Mouse (Mus musculus) kidney, embryonic 14.5 days (tissue): ENCODE results near the gene 9230112D13Rik. TPM values are rescaled to one million over a fixed set of nuclear protein-coding genes. Genes with fewer than 3 reads are reported as not detected.

ENCODE experiments used
- ATAC-seq: fragments of 200-750 bp; cut with Nextera tagmentation; 2 replicates; pipeline ENCODE4 v1.8.0; 2017; ENCODE audit warnings: moderate number of reproducible peaks, mild to moderate bottlenecking, moderate TSS enrichment, moderate library complexity; ENCODE audit not compliant: low FRiP score, low TSS enrichment
- H3K27ac ChIP-seq: fragments of 300-500 bp; sonication (generic); 2 replicates; pipeline ENCODE4 v1.5.1; 2014; ENCODE audit warnings: low read depth, mild to moderate bottlenecking, low read length, moderate library complexity, mixed read lengths
- H3K27me3 ChIP-seq: fragments of 300-500 bp; sonication (generic); 2 replicates; pipeline ENCODE4 v1.6.1; 2014; ENCODE audit warnings: mild to moderate bottlenecking, low read length; ENCODE audit not compliant: control insufficient read depth, insufficient read depth
- H3K36me3 ChIP-seq: fragments of 300-500 bp; sonication (generic); 2 replicates; pipeline ENCODE4 v1.6.1; 2014; ENCODE audit warnings: low read length, mixed read lengths; ENCODE audit not compliant: control insufficient read depth, insufficient read depth
- H3K4me1 ChIP-seq: fragments of 300-500 bp; sonication (generic); 2 replicates; pipeline ENCODE4 v1.6.1; 2014; ENCODE audit warnings: low read length, mixed read lengths; ENCODE audit not compliant: control insufficient read depth, insufficient read depth
- H3K4me2 ChIP-seq: fragments of 300-500 bp; sonication (generic); replicated peaks from 2 replicates; pipeline ENCODE4 v1.6.1; 2014; ENCODE audit warnings: low read depth, mild to moderate bottlenecking, low read length
- H3K4me3 ChIP-seq: fragments of 300-500 bp; sonication (generic); 2 replicates; pipeline ENCODE4 v1.5.1; 2014; ENCODE audit warnings: mild to moderate bottlenecking, low read length
- H3K9ac ChIP-seq: fragments of 300-500 bp; sonication (generic); 2 replicates; pipeline ENCODE4 v1.6.1; 2014; ENCODE audit warnings: low read depth, mild to moderate bottlenecking, low read length, moderate library complexity
- H3K9me3 ChIP-seq: fragments of 300-500 bp; sonication (generic); 2 replicates; pipeline ENCODE4 v1.6.1; 2016; ENCODE audit warnings: low read length; ENCODE audit not compliant: control insufficient read depth
- WGBS: fragments of 180-500 bp; shearing (Covaris S2); extraction: QIAGEN DNeasy Blood & Tissue Kit; methylation state at CpG from one replicate; pipeline ENCODE4 v1.1.7; 2014; 5-methylcytosine and 5-hydroxymethylcytosine counted together
- polyA plus RNA-seq: library from polyadenylated mRNA; unstranded; fragments of >200 nt; fragmentation: Nextera tagmentation; extraction: Ambion mirVana; gene quantifications from 2 replicates; pipeline ENCODE4 v1.2.1, GENCODE M21; 2014

The 9230112D13Rik gene
- polyA plus RNA-seq, result not detected in 2 replicates

DNA sequence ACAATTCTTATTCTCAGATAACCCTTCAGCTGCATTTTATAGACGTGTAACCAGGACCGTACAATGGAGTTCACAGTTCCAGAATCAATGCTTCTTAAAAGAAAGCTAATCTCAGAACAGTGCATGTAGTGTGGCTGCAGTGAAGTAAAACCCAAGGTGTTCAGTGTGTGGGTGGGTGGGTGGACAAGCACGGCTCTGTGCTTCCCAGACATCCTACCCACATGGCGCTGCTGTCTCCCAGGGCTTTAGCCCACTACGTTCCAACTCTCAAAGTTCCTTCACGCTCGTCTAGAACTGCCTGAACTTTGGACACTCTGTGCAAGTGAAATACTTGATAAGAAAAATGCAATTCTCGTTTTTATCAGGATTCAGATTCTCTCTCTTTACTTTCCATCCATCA lies at the start of gene 9230112D13Rik:
Gene 9230112D13Rik (minus strand): TSS at position 101 of the 400 bp plus-strand sequence.
- Histone ChIP-seq H3K9ac (no peak within 1 kb of the TSS), H3K36me3 (no peaks in the 10 kb centered on the region), H3K4me3 (no peak within 1 kb of the TSS), H3K4me1 (no peaks in the 10 kb centered on the region), H3K4me2 (no peak within 1 kb of the TSS), H3K27ac (no peak within 1 kb of the TSS), H3K27me3 (no peaks in the 10 kb centered on the region), H3K9me3 (no peaks in the 10 kb centered on the region)
- WGBS, result 94% methylated on average over 8 of the region's 8 CpGs
- ATAC-seq, result no peak

DNA sequence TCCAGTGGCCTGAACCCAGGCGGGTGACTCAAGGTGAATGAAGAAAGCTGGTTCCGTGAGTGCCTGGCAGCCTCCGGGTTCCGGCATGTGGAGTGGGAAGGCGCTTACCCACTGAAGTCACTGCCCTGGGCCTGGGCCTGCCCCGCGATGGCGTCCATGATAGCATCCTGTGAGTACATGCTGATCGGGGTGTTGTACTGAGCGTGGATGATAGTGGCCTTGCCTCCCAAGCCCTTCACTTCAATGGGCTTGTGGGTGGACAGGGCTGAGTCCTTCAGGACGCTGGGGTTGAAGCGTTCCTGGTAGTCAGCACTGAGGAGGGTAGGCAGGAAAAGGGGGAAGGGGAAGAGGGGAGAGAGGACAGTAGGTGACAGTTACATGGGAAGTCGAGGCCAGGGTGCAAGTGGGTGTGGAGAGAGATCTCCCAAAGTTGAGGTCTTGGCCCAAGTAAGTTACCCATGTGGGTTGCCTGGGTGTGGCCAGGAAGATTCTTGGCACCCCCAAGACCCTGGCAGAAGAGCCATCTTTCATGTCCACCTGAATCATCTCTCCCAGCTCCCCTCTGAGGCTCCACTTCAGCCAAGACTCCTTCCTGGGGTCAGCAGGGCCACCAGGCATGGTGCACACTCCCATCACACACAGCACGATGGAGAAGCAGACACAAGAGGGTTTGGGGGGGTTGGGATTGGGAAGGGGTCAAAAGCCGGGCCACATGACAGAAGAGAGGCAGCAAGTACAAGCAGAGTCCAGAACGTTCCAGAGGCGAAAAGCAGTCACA lies 49.2 kb upstream of the 9230112D13Rik start:
- ATAC-seq, result no peak
- Histone ChIP-seq H3K9ac (no peak overlapping the region), H3K4me2 (no peak overlapping the region), H3K9me3 (no peaks in the 10 kb centered on the region), H3K4me3 (no peak overlapping the region), H3K27me3 (no peaks in the 10 kb centered on the region), H3K27ac (no peak overlapping the region), H3K36me3 (no peaks in the 10 kb centered on the region), H3K4me1 (peaks cover 5% of the 10 kb centered on the region; the same call in 1 of the 2 replicates)
- WGBS, result 90% methylated on average over 17 of the region's 17 CpGs

DNA sequence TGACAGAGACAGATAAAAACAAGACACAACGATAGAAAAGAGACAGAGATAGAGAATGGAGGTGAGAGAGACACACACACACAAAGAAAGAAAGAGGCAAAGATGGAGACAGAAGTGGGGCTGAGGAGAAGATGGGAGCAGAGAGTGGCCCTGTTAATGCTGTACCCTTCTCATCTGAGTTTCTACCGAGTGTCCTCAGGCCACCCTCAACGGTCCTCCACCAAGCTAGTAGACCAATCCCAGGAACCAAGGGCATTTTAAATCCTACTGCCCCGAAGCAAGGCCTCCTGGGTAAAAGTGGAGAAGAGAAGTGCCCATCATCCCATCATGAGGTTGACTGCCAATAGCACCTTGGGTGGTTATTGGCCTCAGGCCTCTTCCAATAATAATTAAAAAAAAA lies 48.3 kb upstream of the 9230112D13Rik start:
- no peaks in the 10 kb centered on the region for H3K9me3 ChIP-seq
- no peaks in the 10 kb centered on the region for H3K27me3 ChIP-seq
- WGBS, result 89% methylated on average over 4 of the region's 4 CpGs
- H3K9ac ChIP-seq, result no peak overlapping the region
- peaks cover 5% of the 10 kb centered on the region; the same call in 1 of the 2 replicates for H3K4me1 ChIP-seq
- ATAC-seq, result no peak
- no peak overlapping the region for H3K4me3 ChIP-seq
- H3K27ac ChIP-seq, result no peak overlapping the region
- no peaks in the 10 kb centered on the region for H3K36me3 ChIP-seq
- no peak overlapping the region for H3K4me2 ChIP-seq

DNA sequence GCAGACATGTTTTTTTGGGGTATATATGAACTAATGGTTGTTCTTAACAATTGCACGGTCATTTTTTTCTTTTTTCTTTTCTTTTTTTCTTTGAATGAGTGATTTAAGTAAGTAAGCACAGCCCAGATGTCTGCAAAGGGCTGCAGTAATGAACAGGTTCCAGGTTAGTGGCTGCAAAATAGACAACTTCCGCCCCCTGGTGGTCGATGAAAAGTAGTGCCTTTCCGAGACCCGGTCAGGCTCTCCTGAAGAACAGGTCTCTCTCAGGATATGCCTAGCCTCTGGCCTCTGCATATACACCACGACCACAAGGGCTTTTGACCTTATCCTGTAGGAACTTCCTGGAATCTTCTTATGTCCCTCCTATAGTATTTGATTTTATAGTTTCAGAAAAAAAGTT lies 47.7 kb upstream of the 9230112D13Rik start:
- Histone ChIP-seq H3K9ac (no peak overlapping the region), H3K4me2 (peak overlapping the region; percentile 40), H3K4me3 (no peak overlapping the region; the same call in 1 of the 2 replicates), H3K36me3 (no peaks in the 10 kb centered on the region), H3K27me3 (no peaks in the 10 kb centered on the region), H3K27ac (no peak overlapping the region), H3K9me3 (no peaks in the 10 kb centered on the region), H3K4me1 (peaks cover 10% of the 10 kb centered on the region; the same call in 1 of the 2 replicates)
- peak; percentile 74 for ATAC-seq
- 2% methylated on average over 6 of the region's 6 CpGs for WGBS

DNA sequence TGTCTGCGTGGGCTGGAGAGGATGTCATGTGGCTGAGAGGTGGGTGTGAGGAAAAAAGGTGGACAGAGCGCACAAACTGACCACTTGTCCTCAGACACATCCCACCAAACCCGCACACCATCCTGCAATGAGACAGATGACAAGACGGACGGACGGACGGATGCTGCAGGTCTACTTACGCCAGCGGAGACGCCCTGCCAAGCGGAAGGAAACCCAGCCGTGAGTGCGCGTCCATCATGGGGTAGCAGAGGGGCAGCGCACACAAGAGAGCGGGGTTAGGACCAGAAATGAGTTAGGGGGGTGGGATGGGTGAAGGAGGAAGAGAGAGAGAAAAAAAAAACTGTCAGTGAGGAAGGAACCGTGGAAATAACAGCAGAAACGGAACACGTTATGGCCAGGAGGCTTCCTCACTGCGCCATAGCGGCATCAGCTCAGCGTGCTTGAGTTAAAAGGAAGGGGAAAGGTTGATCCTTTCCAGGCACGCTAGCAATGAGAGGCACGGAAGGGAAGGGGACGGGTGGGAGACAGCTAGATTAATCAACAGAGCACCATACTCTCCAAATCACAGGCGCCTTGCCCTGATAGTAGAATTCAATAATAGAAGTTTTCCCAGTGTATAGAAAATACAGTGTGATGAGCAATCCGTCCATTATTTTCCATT lies 47.1 kb upstream of the 9230112D13Rik start:
- no peak overlapping the region for H3K27ac ChIP-seq
- no peak for ATAC-seq
- peak overlapping the region; percentile 40 for H3K4me2 ChIP-seq
- 36% methylated on average over 27 of the region's 27 CpGs for WGBS
- H3K9me3 ChIP-seq, result no peaks in the 10 kb centered on the region
- no peaks in the 10 kb centered on the region for H3K36me3 ChIP-seq
- peaks cover 10% of the 10 kb centered on the region; the same call in 1 of the 2 replicates for H3K4me1 ChIP-seq
- H3K27me3 ChIP-seq, result no peaks in the 10 kb centered on the region
- peak overlapping the region; percentile 16; the same call in 1 of the 2 replicates for H3K4me3 ChIP-seq
- H3K9ac ChIP-seq, result no peak overlapping the region

DNA sequence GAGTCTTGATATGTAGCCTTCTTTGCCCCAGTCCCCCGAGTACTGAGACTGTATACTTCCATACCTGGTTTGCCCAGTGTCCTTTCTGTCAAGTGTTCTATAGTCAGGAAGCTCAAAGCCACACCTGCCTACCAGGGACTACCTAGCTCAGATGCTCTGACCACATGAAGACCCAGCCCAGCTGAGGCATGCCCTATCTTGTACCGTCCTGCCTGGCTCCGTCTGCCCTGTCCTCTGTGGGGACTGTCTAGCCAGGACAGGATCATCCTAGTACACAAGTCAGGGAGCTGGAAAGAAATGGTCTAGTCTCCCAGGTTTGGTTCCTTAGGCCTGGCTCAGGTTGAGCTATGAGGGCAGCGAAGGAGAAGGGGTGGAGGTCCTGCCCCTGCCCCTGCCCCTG lies 46.0 kb upstream of the 9230112D13Rik start:
- Histone ChIP-seq H3K27ac (no peak overlapping the region), H3K4me2 (no peak overlapping the region), H3K4me3 (no peak overlapping the region), H3K9ac (no peak overlapping the region), H3K27me3 (no peaks in the 10 kb centered on the region), H3K36me3 (no peaks in the 10 kb centered on the region), H3K4me1 (peaks cover 10% of the 10 kb centered on the region; the same call in 1 of the 2 replicates), H3K9me3 (no peaks in the 10 kb centered on the region)
- no peak for ATAC-seq
- WGBS, result 78% methylated on average over 4 of the region's 4 CpGs

DNA sequence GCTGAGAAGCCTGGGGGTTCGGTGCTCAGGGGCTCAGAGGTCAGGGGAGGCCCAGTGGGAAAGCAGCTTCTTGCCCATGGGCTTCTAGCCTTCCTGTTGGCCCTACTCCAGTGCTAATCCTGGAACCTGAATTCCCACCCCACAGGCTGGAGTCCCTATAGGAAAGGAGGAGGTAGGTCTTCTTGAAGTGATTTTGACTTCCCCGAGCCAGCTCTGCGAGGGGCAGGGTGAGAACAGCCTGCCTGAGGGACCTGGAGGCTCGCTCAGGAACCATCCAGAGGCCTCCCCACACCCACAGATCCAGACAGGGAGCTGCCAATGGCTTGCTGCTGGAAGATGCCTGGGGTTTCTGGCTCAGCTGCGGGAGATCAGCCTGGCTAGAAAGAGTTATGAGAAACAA lies 45.1 kb upstream of the 9230112D13Rik start:
- H3K4me1 ChIP-seq, result peaks cover 10% of the 10 kb centered on the region; the same call in 1 of the 2 replicates
- no peak overlapping the region for H3K27ac ChIP-seq
- H3K9me3 ChIP-seq, result no peaks in the 10 kb centered on the region
- no peak overlapping the region for H3K9ac ChIP-seq
- WGBS, result 58% methylated on average over 5 of the region's 5 CpGs
- no peaks in the 10 kb centered on the region for H3K27me3 ChIP-seq
- no peak overlapping the region for H3K4me2 ChIP-seq
- H3K4me3 ChIP-seq, result no peak overlapping the region
- H3K36me3 ChIP-seq, result no peaks in the 10 kb centered on the region
- ATAC-seq, result no peak

DNA sequence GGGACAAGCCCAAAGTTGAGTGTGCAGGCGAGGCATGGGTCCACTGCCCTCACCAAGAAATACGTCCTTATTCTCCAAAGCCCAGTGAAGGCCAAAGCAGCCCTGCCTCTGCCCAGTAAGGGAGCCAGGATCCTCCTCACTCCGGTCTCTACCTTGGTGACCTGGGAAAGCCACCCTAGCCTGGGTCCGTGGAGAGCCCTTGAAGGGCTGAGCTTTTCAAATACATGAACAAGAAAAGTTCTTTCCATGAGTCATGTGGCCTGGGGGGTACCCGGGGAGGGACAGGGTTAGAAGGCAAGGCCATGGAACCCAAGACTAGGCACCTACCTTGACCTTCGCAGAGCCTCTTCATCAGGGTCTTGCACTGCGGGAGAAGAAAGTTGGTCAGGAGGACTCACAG lies 43.9 kb upstream of the 9230112D13Rik start:
- Histone ChIP-seq H3K4me3 (no peak overlapping the region), H3K9me3 (no peaks in the 10 kb centered on the region), H3K4me2 (no peak overlapping the region), H3K4me1 (peaks cover 10% of the 10 kb centered on the region; the same call in 1 of the 2 replicates), H3K36me3 (no peaks in the 10 kb centered on the region), H3K27ac (no peak overlapping the region), H3K9ac (no peak overlapping the region), H3K27me3 (no peaks in the 10 kb centered on the region)
- ATAC-seq, result no peak
- 94% methylated on average over 7 of the region's 7 CpGs for WGBS

DNA sequence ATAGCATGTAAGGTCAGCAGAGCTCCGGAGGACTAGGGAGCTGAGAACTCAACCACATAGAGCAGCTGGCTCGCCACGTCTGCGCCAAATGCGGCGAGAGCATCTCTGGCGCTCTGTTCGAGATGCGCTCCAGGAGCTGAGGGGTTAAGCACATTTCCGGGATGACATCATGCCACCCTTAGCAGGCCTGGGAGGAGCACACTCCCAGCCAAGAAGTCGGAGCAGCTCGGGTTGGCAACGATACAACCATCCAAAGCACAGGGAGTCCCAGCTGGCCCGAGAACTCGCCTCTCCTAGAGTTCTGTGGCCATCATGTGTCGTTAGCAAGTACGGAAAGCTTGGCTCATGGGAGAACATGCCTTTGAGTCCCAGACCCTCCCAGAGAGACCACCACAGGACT lies 43.1 kb upstream of the 9230112D13Rik start:
- Histone ChIP-seq H3K9ac (no peak overlapping the region), H3K4me1 (peaks cover 10% of the 10 kb centered on the region; the same call in 1 of the 2 replicates), H3K9me3 (no peaks in the 10 kb centered on the region), H3K27ac (no peak overlapping the region), H3K27me3 (no peaks in the 10 kb centered on the region), H3K4me2 (no peak overlapping the region), H3K4me3 (no peak overlapping the region), H3K36me3 (no peaks in the 10 kb centered on the region)
- WGBS, result 71% methylated on average over 17 of the region's 17 CpGs
- no peak for ATAC-seq
